Mouse (Mus musculus) CH12.LX (cell line): ENCODE results near the gene Fkbp1b. TPM values are rescaled to one million over a fixed set of nuclear protein-coding genes. Genes with fewer than 3 reads are reported as not detected.

Experiments
- DNase-seq: peaks from one replicate; pipeline ENCODE4 v3.0.0-alpha.2; 2013; ENCODE audit errors: extremely low read depth
- H3K27ac ChIP-seq: 2 replicates; pipeline ENCODE4 v1.5.1; 2012; ENCODE audit warnings: low read depth, mild to moderate bottlenecking, control low read depth, moderate library complexity; ENCODE audit not compliant: insufficient read depth
- H3K27me3 ChIP-seq: replicated peaks from 2 replicates; pipeline ENCODE3; 2012; ENCODE audit warnings: inconsistent platforms
- H3K36me3 ChIP-seq, 2 experiments: replicated peaks in 1 of 2; 2 replicates each; pipeline versions ENCODE3 to v1.6.1; 2012; ENCODE audit warnings: inconsistent platforms in 1 of 2, low read length in 1 of 2, mild to moderate bottlenecking in 1 of 2, mixed read lengths in 1 of 2, moderate library complexity in 1 of 2; ENCODE audit not compliant: control insufficient read depth in 1 of 2, insufficient read depth in 1 of 2
- H3K4me1 ChIP-seq, 2 experiments: 2 replicates each; pipeline ENCODE4 v1.6.1; 2012; ENCODE audit warnings: inconsistent platforms in 1 of 2, moderate library complexity in 1 of 2; ENCODE audit not compliant: insufficient read depth in 2 of 2, control insufficient read depth in 1 of 2
- H3K4me2 ChIP-seq: 2 replicates; pipeline ENCODE4 v1.6.1; 2012; ENCODE audit warnings: low read depth, mild to moderate bottlenecking, control low read depth; ENCODE audit not compliant: poor library complexity, insufficient read depth, severe bottlenecking
- H3K4me3 ChIP-seq, 3 experiments: fragments of 150-350 bp in 1 of 3; sonication (generic) in 1 of 3; replicated peaks in 1 of 3; 2 replicates each; pipeline versions ENCODE3 to v1.5.1; 2011 to 2012; ENCODE audit warnings: low read depth in 2 of 3, low read length in 2 of 3, mild to moderate bottlenecking in 2 of 3, moderate library complexity in 2 of 3, control low read depth in 1 of 3, improper control_type of control experiment in 1 of 3, inconsistent platforms in 1 of 3, mixed read lengths in 1 of 3; ENCODE audit not compliant: poor library complexity in 1 of 3
- H3K79me2 ChIP-seq: replicated peaks from 2 replicates; pipeline ENCODE4 v1.6.1; 2012; ENCODE audit warnings: mild to moderate bottlenecking, moderate library complexity; ENCODE audit not compliant: control insufficient read depth, poor library complexity, insufficient read depth, severe bottlenecking; ENCODE audit errors: extremely low read depth
- H3K9ac ChIP-seq: 2 replicates; pipeline ENCODE4 v1.6.1; 2012; ENCODE audit warnings: low read depth, mild to moderate bottlenecking, control low read depth, moderate library complexity; ENCODE audit not compliant: insufficient read depth
- H3K9me3 ChIP-seq: replicated peaks from 2 replicates; pipeline ENCODE3; 2012; ENCODE audit warnings: low read length, inconsistent platforms, mixed read lengths
- BHLHE40 ChIP-seq: IDR thresholded peaks from 2 replicates; pipeline ENCODE4 v1.6.1; 2011; ENCODE audit warnings: mild to moderate bottlenecking, low read depth, low read length, improper control_type of control experiment
- CHD1 ChIP-seq: IDR thresholded peaks from 2 replicates; pipeline ENCODE4 v1.6.1; 2012; ENCODE audit warnings: low read depth, low read length, improper control_type of control experiment, inconsistent platforms
- CHD2 ChIP-seq: IDR thresholded peaks from 2 replicates; pipeline ENCODE4 v1.6.1; 2011; ENCODE audit warnings: low read length, improper control_type of control experiment
- CTCF ChIP-seq, 2 experiments: IDR thresholded peaks in 1 of 2; conservative IDR thresholded peaks in 1 of 2; 2 replicates each; pipeline ENCODE4 v1.5.1; 2011 to 2012; ENCODE audit warnings: low read depth in 2 of 2, low read length in 2 of 2, improper control_type of control experiment in 1 of 2, inconsistent platforms in 1 of 2, mild to moderate bottlenecking in 1 of 2, moderate library complexity in 1 of 2
- E2F4 ChIP-seq: IDR thresholded peaks from 2 replicates; pipeline ENCODE4 v1.6.1; 2011; ENCODE audit warnings: low read depth, low read length, improper control_type of control experiment; ENCODE audit not compliant: insufficient replicate concordance
- ELF1 ChIP-seq: IDR thresholded peaks from 2 replicates; pipeline ENCODE4 v1.6.1; 2014; ENCODE audit warnings: low read depth, mild to moderate bottlenecking, inconsistent platforms, low read length, improper control_type of control experiment
- GABPA ChIP-seq: IDR thresholded peaks from 2 replicates; pipeline ENCODE4 v1.6.1; 2012; ENCODE audit warnings: low read depth, low read length, improper control_type of control experiment, inconsistent platforms; ENCODE audit not compliant: insufficient replicate concordance
- HCFC1 ChIP-seq: IDR thresholded peaks from 2 replicates; pipeline ENCODE4 v1.6.1; 2012; ENCODE audit warnings: low read depth, mild to moderate bottlenecking, inconsistent platforms, low read length, improper control_type of control experiment
- IRF4 ChIP-seq: IDR thresholded peaks from 2 replicates; pipeline ENCODE4 v1.6.1; 2014; ENCODE audit warnings: low read depth, mild to moderate bottlenecking, inconsistent platforms, low read length, improper control_type of control experiment
- MAFK ChIP-seq: IDR thresholded peaks from 2 replicates; pipeline ENCODE4 v1.6.1; 2011; ENCODE audit warnings: low read length, improper control_type of control experiment; ENCODE audit not compliant: insufficient replicate concordance
- MAZ ChIP-seq: IDR thresholded peaks from 2 replicates; pipeline ENCODE4 v1.6.1; 2012; ENCODE audit warnings: low read depth, mild to moderate bottlenecking, inconsistent platforms, low read length, improper control_type of control experiment, moderate library complexity
- MEF2A ChIP-seq: IDR thresholded peaks from 2 replicates; pipeline ENCODE4 v1.6.1; 2014; ENCODE audit warnings: low read depth, mild to moderate bottlenecking, inconsistent platforms, low read length, improper control_type of control experiment, borderline replicate concordance
- MYC ChIP-seq: IDR thresholded peaks from 2 replicates; pipeline ENCODE4 v1.6.1; 2011; ENCODE audit warnings: low read depth, mild to moderate bottlenecking, improper control_type of control experiment, low read length
- NELFE ChIP-seq: IDR thresholded peaks from 2 replicates; pipeline ENCODE4 v1.6.1; 2011; ENCODE audit warnings: low read depth, low read length, improper control_type of control experiment
- NRF1 ChIP-seq: IDR thresholded peaks from 2 replicates; pipeline ENCODE4 v1.6.1; 2014; ENCODE audit warnings: low read depth, mild to moderate bottlenecking, inconsistent platforms, low read length, improper control_type of control experiment, moderate library complexity
- POLR2A ChIP-seq: IDR thresholded peaks from 2 replicates; pipeline ENCODE4 v1.6.1; 2011; ENCODE audit warnings: low read depth, mild to moderate bottlenecking, improper control_type of control experiment, low read length
- POLR2AphosphoS2 ChIP-seq: IDR thresholded peaks from 2 replicates; pipeline ENCODE4 v1.6.1; 2011; ENCODE audit warnings: low read depth, low read length, improper control_type of control experiment
- TBP ChIP-seq: conservative IDR thresholded peaks from 2 replicates; pipeline ENCODE4 v1.6.1; 2011; ENCODE audit warnings: low read depth, low read length, improper control_type of control experiment
- TCF12 ChIP-seq: IDR thresholded peaks from 2 replicates; pipeline ENCODE4 v1.6.1; 2014; ENCODE audit warnings: low read depth, mild to moderate bottlenecking, inconsistent platforms, low read length, improper control_type of control experiment
- UBTF ChIP-seq: IDR thresholded peaks from 2 replicates; pipeline ENCODE4 v1.6.1; 2012; ENCODE audit warnings: low read depth, mild to moderate bottlenecking, inconsistent platforms, low read length, improper control_type of control experiment, moderate library complexity
- ZKSCAN1 ChIP-seq: IDR thresholded peaks from 2 replicates; pipeline ENCODE4 v1.6.1; 2012; ENCODE audit warnings: low read depth, inconsistent platforms, low read length, improper control_type of control experiment, borderline replicate concordance
- ZMIZ1 ChIP-seq: IDR thresholded peaks from 2 replicates; pipeline ENCODE4 v1.6.1; 2012; ENCODE audit warnings: low read depth, mild to moderate bottlenecking, inconsistent platforms, low read length, improper control_type of control experiment
- ZNF384 ChIP-seq: IDR thresholded peaks from 2 replicates; pipeline ENCODE4 v1.6.1; 2012; ENCODE audit warnings: low read depth, low read length, improper control_type of control experiment, inconsistent platforms
- dilution Hi-C: fragments of 300-500 bp; cut with MboI; formaldehyde crosslinking; loops from 2 replicates; pipeline ENCODE4 v1.14.3; 2020; ENCODE audit warnings: low sequenced_read_pairs; ENCODE audit not compliant: extremely low pct_unique_long_range_greater_than_20kb, extremely low pct_ligation_motif_present
- in situ Hi-C: fragments of 300-500 bp; cut with MboI; formaldehyde crosslinking; loops from 3 replicates; pipeline ENCODE4 v1.14.3; 2019; ENCODE audit warnings: low sequenced_read_pairs, low pct_ligation_motif_present, low pct_unique_long_range_greater_than_20kb, mixed read lengths
- polyA plus RNA-seq: library from polyadenylated mRNA; unstranded; fragments of >175 nt; gene quantifications from 2 replicates; pipeline ENCODE4 v1.2.1, GENCODE M21; 2012; ENCODE audit warnings: low read depth; ENCODE audit not compliant: insufficient read length
- total RNA-seq, 2 experiments: library from RNA; depleted of rRNA; stranded (reverse); fragments of 300-350 nt in 1 of 2; fragments of >200 nt in 1 of 2; gene quantifications; 2 replicates each; pipeline ENCODE4 v1.2.3; 2012 to 2014

The Fkbp1b gene
- total RNA-seq (2012; rRNA removed) (0.38 and 0.42 TPM in 2 replicates), total RNA-seq (2014; rRNA removed) (not detected in 2 replicates), polyA plus RNA-seq (not detected in 2 replicates)

GRCm38 (mm10) chr12:4841392-4841887 is at the start of gene Fkbp1b:
Gene Fkbp1b, minus strand, starts transcription at chr12:4841591.
- H3K36me3 ChIP-seq, result peaks cover 0 to 4% of the 10 kb centered on the region in 2 experiments
- in situ Hi-C loops (loop anchor here (25.0 kb wide), 1 partner anchor 604 kb away; the partner anchor contains the start of genes Cenpo and Ptrhd1), dilution Hi-C loops (no loop called here)
- peak within 1 kb of the TSS; percentile 54 for H3K9ac ChIP-seq
- H3K27ac ChIP-seq, result no peak within 1 kb of the TSS
- peak within 1 kb of the TSS; percentile 74 for H3K4me2 ChIP-seq
- peaks cover 23% of the 10 kb centered on the region for H3K27me3 ChIP-seq
- H3K9me3 ChIP-seq, result no peaks in the 10 kb centered on the region
- peaks cover 27% of the 10 kb centered on the region for H3K79me2 ChIP-seq
- peaks cover 0 to 5% of the 10 kb centered on the region in 2 experiments; a peak in 2 of 4 replicates for H3K4me1 ChIP-seq
- TF ChIP-seq GABPA (no peak), UBTF (no peak), TCF12 (0 out of 2 replicates have a peak, but pooled peaks have one; percentile 17), BHLHE40 (no peak), NRF1 (no peak), CHD2 (no peak), MEF2A (no peak), ELF1 (no peak), TBP (no peak), CHD1 (no peak), CTCF (conservative IDR thresholded peaks at IDR 0.05 in 1 of 2, IDR thresholded peaks at IDR 0.05 in 1 of 2; ENCODE audit: low read depth in 2 of 2, low read length in 2 of 2) (no peak), HCFC1 (0 out of 2 replicates have a peak, but pooled peaks have one; percentile 14), POLR2AphosphoS2 (no peak), MYC (no peak), NELFE (no peak), E2F4 (no peak), MAFK (no peak), POLR2A (peak; percentile 61), ZKSCAN1 (no peak), ZMIZ1 (no peak), MAZ (no peak), ZNF384 (no peak), IRF4 (no peak)
- no peak for DNase-seq
- H3K4me3 ChIP-seq, result peak within 1 kb of the TSS; percentile 26 to 76 (median 40)
